Mouse (Mus musculus) central nervous system, embryonic 14 days (tissue): ENCODE results near the gene Msto1. TPM values are rescaled to one million over a fixed set of nuclear protein-coding genes. Genes with fewer than 3 reads are reported as not detected.

Source experiments
- polyA plus RNA-seq: library from polyadenylated mRNA; depleted of rRNA; stranded (reverse); fragments of >200 nt; gene quantifications from 2 replicates; pipeline ENCODE4 v1.2.3, GENCODE M21; 2012; rRNA removed

Msto1 gene
- polyA plus RNA-seq = 52.3 and 54.1 TPM in 2 replicates

GRCm38 (mm10) chr3:88913511-88914383 lies at the start of gene Msto1:
Gene Msto1, minus strand, starts transcription at chr3:88913999.

DNA sequence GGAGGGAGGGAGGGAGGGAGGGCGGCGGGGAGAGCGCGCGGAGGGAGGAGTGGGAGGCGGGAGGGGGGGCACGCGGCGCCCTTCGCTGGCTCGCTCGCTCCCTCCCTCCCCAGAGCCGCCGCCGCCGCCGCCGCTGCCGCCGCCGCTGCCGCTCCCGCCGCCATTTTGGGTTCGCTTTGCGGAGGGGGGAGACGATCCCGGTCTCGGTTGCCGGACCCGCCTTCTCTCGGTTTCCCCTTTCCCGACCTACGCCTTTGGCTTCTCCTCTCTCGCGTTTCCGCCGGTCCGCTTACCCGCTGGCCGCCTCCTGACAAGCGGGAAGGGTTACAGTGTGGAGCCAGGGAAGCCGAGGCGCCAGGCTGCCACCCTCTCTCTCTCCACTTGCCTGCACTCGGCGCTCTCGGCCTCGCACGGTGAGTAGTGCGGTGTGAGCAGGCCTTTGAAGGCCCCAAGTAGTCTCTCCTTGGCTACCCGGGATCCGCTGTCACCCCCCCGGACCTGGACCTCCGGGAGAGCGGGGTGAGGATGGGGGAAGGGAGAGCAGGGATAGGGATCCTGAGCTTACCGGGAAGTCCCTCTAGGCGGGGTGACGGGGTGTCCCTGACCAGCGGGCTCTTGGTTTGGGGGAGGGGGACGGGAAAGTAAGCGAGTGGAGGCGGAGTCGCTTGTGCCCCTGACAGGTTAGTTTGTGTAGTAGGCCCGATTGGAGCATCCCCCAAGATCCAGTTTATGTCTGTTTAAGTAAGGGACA lies 37.0 kb upstream of the Msto1 start, which contains the start of the genes Ash1l and Dap3:
Ash1l (plus strand) TSS at position 47 of the 751 bp plus-strand sequence.
Dap3 (minus strand) TSS at position 606 of the 751 bp plus-strand sequence.

Other genes with a start within 250 kb of the Msto1 start
- 140 and 145 TPM in 2 replicates for gene Khdc4, start 228.2 kb downstream of the Msto1 start, polyA plus RNA-seq
- 49.9 and 50.2 TPM in 2 replicates for gene Rit1, start 197.2 kb downstream of the Msto1 start, polyA plus RNA-seq
- gene Syt11, start 138.8 kb downstream of the Msto1 start, polyA plus RNA-seq = 137 and 174 TPM in 2 replicates
- 32.4 and 34.1 TPM in 2 replicates for gene Gon4l, start 78.8 kb downstream of the Msto1 start, polyA plus RNA-seq
- gene Ash1l, start 36.6 kb upstream of the Msto1 start, polyA plus RNA-seq = 21.4 and 21.5 TPM in 2 replicates
- 101 and 109 TPM in 2 replicates for gene Dap3, start 37.2 kb upstream of the Msto1 start, polyA plus RNA-seq
- gene Rusc1, start 179.3 kb upstream of the Msto1 start, polyA plus RNA-seq = 108 and 121 TPM in 2 replicates
- gene Gm43738, start 187.1 kb upstream of the Msto1 start, polyA plus RNA-seq = 0.04 TPM in 1 of 2 replicates, not detected in the other
- gene Fdps, start 188.0 kb upstream of the Msto1 start, polyA plus RNA-seq = 171 and 173 TPM in 2 replicates
- 0.16 and 0.20 TPM in 2 replicates for gene Pklr, start 222.1 kb upstream of the Msto1 start, polyA plus RNA-seq
- 39.0 and 45.4 TPM in 2 replicates for gene Hcn3, start 246.2 kb upstream of the Msto1 start, polyA plus RNA-seq